Mouse (Mus musculus): Measurements from ENCODE around the gene Ttll9. TPM values are rescaled to one million over a fixed set of nuclear protein-coding genes. Genes with fewer than 3 reads are reported as not detected.

The Ttll9 gene
- total and polyA plus RNA-seq, 2 experiments from 2014 or later: 0.05 TPM; not detected in 1

GRCm38 (mm10) chr2:153002492-153003248, 40.4 kb downstream of the Ttll9 start:
- Histone ChIP-seq H3K27ac (ENCODE audit: low read depth) (no peak overlapping the region), H3K4me1 (ENCODE audit: control insufficient read depth, insufficient read depth) (no peaks in the 10 kb centered on the region), H3K9ac (replicated peaks; ENCODE audit: low read depth, low read length) (no peak overlapping the region), H3K4me2 (ENCODE audit: low read depth, low read length) (no peak overlapping the region), H3K27me3 (ENCODE audit: control insufficient read depth, insufficient read depth, low read length) (no peaks in the 10 kb centered on the region), H3K9me3 (replicated peaks; ENCODE audit: control insufficient read depth, low read length) (no peaks in the 10 kb centered on the region), H3K36me3 (replicated peaks; ENCODE audit: control insufficient read depth, insufficient read depth, low read length) (peaks cover 2% of the 10 kb centered on the region; the same call in 1 of the 2 replicates), H3K4me3 (ENCODE audit: low read depth, low read length) (no peak overlapping the region)
- no peak for TF ChIP-seq CTCF (IDR thresholded peaks at IDR 0.05; ENCODE audit: low read depth)
- TF ChIP-seq EP300 (IDR thresholded peaks at IDR 0.05; ENCODE audit: low read depth): no peak
- no peak for DNase-seq (ENCODE audit: low spot score)
- no peak for ATAC-seq (ENCODE audit: insufficient read depth, low read depth)
- WGBS: 69% methylated on average over 15 of the region's 15 CpGs

GRCm38 (mm10) chr2:153003681-153004338, 41.5 kb downstream of the Ttll9 start:
- 58% methylated on average over 13 of the region's 13 CpGs for WGBS
- ATAC-seq (ENCODE audit: insufficient read depth, low read depth): no peak
- Histone ChIP-seq H3K4me2 (ENCODE audit: low read depth, low read length) (no peak overlapping the region), H3K9ac (replicated peaks; ENCODE audit: low read depth, low read length) (no peak overlapping the region), H3K27ac (ENCODE audit: low read depth) (no peak overlapping the region), H3K9me3 (replicated peaks; ENCODE audit: control insufficient read depth, low read length) (no peaks in the 10 kb centered on the region), H3K36me3 (replicated peaks; ENCODE audit: control insufficient read depth, insufficient read depth, low read length) (peaks cover 9% of the 10 kb centered on the region), H3K27me3 (ENCODE audit: control insufficient read depth, insufficient read depth, low read length) (no peaks in the 10 kb centered on the region), H3K4me3 (ENCODE audit: low read depth, low read length) (no peak overlapping the region), H3K4me1 (ENCODE audit: control insufficient read depth, insufficient read depth) (no peaks in the 10 kb centered on the region)
- DNase-seq (ENCODE audit: low spot score): peak; percentile 5
- TF ChIP-seq EP300 (IDR thresholded peaks at IDR 0.05; ENCODE audit: low read depth) (no peak), CTCF (IDR thresholded peaks at IDR 0.05; ENCODE audit: low read depth) (no peak)

DNA sequence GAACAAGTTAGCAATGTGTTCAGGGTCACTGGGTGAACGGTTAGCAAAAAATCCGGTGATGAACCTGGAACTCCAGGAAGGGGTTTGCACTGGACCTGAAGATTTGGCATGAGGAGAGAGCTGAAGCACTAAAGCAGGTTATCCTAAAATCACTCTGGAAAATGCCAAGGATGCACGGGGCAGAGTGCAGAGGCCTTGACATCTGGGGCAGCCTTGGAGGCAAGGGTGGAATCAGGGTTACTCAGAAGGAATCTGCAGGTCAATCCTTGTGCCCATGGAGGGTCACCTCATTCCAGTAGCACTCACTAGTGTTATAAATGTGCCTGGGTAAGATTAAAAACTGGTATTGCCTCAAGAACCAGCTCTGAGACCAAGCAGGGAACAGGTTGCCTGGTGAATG, 43.7 kb downstream of the Ttll9 start:
- ATAC-seq (ENCODE audit: insufficient read depth, low read depth) (no peak), DNase-seq (ENCODE audit: low spot score) (no peak)
- Histone ChIP-seq H3K4me3 (ENCODE audit: low read depth, low read length) (no peak overlapping the region), H3K27ac (ENCODE audit: low read depth) (no peak overlapping the region), H3K36me3 (replicated peaks; ENCODE audit: control insufficient read depth, insufficient read depth, low read length) (peaks cover 31% of the 10 kb centered on the region), H3K4me2 (ENCODE audit: low read depth, low read length) (no peak overlapping the region), H3K4me1 (ENCODE audit: control insufficient read depth, insufficient read depth) (no peaks in the 10 kb centered on the region), H3K9me3 (replicated peaks; ENCODE audit: control insufficient read depth, low read length) (no peaks in the 10 kb centered on the region), H3K27me3 (ENCODE audit: control insufficient read depth, insufficient read depth, low read length) (no peaks in the 10 kb centered on the region), H3K9ac (replicated peaks; ENCODE audit: low read depth, low read length) (no peak overlapping the region)
- TF ChIP-seq EP300 (IDR thresholded peaks at IDR 0.05; ENCODE audit: low read depth) (no peak), CTCF (IDR thresholded peaks at IDR 0.05; ENCODE audit: low read depth) (no peak)
- WGBS: 80% methylated on average over 3 of the region's 3 CpGs

DNA sequence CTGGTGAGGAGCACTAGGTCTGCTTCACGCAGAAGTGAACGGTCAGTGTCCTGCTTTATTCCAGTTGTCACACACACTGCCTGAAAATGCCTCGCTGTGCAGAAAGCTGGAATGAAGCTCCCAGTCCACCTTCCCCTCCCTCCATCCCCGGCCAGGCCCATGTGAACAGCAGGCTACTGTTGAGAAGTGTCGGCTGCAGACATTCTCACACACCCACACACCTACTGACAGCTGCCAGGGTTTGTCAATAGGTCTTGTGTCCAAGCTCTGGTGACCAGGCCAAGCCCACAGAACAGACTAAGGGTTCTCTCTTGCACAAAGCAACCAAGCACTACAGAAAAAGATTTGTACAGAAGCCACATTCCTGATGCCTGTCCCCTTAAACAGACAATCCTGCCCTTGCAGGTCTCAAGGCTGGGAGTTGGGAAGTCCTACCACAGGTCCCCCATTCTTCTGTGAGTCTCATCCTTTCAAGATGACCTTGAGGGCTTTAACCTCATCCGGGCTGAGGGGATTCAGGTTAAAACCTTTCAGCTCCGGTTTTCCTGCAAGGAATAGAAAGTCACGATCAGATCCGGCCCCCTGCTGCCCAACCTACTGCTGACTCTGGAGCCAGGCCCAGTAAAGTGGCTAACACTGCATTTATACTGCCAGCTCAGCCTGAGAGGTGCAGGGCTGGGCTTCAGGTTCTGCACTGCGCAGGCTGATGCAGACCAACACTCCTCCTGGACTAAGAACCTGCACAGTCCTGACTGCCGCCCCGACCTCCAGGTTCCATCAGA, 47.1 kb downstream of the Ttll9 start:
- TF ChIP-seq EP300 (IDR thresholded peaks at IDR 0.05; ENCODE audit: low read depth) (no peak), CTCF (IDR thresholded peaks at IDR 0.05; ENCODE audit: low read depth) (no peak)
- Histone ChIP-seq H3K27ac (ENCODE audit: low read depth) (no peak overlapping the region), H3K36me3 (replicated peaks; ENCODE audit: control insufficient read depth, insufficient read depth, low read length) (peaks cover 50% of the 10 kb centered on the region), H3K27me3 (ENCODE audit: control insufficient read depth, insufficient read depth, low read length) (no peaks in the 10 kb centered on the region), H3K4me2 (ENCODE audit: low read depth, low read length) (no peak overlapping the region), H3K9me3 (replicated peaks; ENCODE audit: control insufficient read depth, low read length) (no peaks in the 10 kb centered on the region), H3K4me1 (ENCODE audit: control insufficient read depth, insufficient read depth) (peaks cover 5% of the 10 kb centered on the region), H3K4me3 (ENCODE audit: low read depth, low read length) (no peak overlapping the region), H3K9ac (replicated peaks; ENCODE audit: low read depth, low read length) (no peak overlapping the region)
- WGBS: 82% methylated on average over 12 of the region's 12 CpGs
- DNase-seq (ENCODE audit: low spot score) (no peak), ATAC-seq (ENCODE audit: insufficient read depth, low read depth) (no peak)

DNA sequence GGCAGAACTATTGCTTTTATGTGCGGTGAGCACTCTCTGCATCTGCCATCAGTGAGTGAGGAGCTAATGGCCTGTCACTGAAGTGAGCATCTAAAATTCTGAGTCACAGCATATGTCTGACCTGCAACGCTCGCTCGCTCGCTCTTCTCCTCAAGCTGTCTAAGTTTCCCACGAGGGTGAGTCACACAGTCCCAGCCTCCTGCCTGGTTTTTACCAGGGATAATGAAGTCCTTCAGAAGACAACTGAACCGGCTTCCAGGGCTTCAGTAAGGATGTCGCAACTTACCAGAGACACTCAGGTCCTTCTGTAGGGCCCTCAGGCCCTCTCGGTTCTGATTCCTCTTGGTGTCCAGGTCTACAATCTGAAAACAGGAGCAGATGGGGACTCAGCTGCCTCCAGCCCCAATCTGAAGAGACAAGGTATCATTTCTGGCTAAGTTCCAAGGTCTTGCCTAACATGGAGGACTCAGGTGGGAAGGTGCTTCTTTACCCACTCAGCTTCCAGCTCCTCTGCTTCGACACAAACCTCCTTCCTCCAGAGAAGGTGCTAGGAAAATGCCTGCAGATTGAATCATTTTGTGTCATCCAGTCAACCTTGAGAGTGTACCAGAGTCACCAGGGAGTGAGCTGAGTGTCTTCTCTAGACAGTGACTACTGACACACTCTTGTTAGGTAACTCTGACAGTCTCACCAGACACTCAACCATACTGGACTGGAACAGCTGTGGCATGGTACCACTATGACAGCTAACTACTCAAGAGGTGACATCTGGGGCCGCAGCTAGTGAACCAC, 51.6 kb downstream of the Ttll9 start:
- Histone ChIP-seq H3K4me3 (ENCODE audit: low read depth, low read length) (0 out of 2 replicates have a peak overlapping the region, but pooled peaks have one; percentile 69), H3K36me3 (replicated peaks; ENCODE audit: control insufficient read depth, insufficient read depth, low read length) (peaks cover 40% of the 10 kb centered on the region), H3K4me2 (ENCODE audit: low read depth, low read length) (peak overlapping the region; percentile 91), H3K9ac (replicated peaks; ENCODE audit: low read depth, low read length) (peak overlapping the region; percentile 54; the same call in 1 of the 2 replicates), H3K9me3 (replicated peaks; ENCODE audit: control insufficient read depth, low read length) (no peaks in the 10 kb centered on the region), H3K27me3 (ENCODE audit: control insufficient read depth, insufficient read depth, low read length) (no peaks in the 10 kb centered on the region), H3K27ac (ENCODE audit: low read depth) (no peak overlapping the region), H3K4me1 (ENCODE audit: control insufficient read depth, insufficient read depth) (peaks cover 8% of the 10 kb centered on the region)
- no peak for DNase-seq (ENCODE audit: low spot score)
- WGBS: 86% methylated on average over 11 of the region's 11 CpGs
- no peak for ATAC-seq (ENCODE audit: insufficient read depth, low read depth)
- no peak for TF ChIP-seq EP300 (IDR thresholded peaks at IDR 0.05; ENCODE audit: low read depth)
- no peak for TF ChIP-seq CTCF (IDR thresholded peaks at IDR 0.05; ENCODE audit: low read depth)
